Mouse (Mus musculus) C2C12 (cell line): Measurements from ENCODE around the gene Hoxa1.

Experiments used
- CEBPB ChIP-seq: IDR thresholded peaks from one replicate; pipeline ENCODE4 v1.6.1; 2011; ENCODE audit warnings: low read depth, mild to moderate bottlenecking, control low read depth, moderate library complexity
- CTCF ChIP-seq: IDR thresholded peaks from one replicate; pipeline ENCODE4 v1.5.1; 2011; ENCODE audit not compliant: control insufficient read depth, insufficient read depth, insufficient read length
- FOSL1 ChIP-seq: IDR thresholded peaks from one replicate; pipeline ENCODE4 v1.8.0; 2011; ENCODE audit warnings: mild to moderate bottlenecking, low read length; ENCODE audit not compliant: poor library complexity, insufficient read depth, severe bottlenecking
- MAX ChIP-seq: IDR thresholded peaks from one replicate; pipeline ENCODE4 v1.6.1; 2011; ENCODE audit warnings: mild to moderate bottlenecking, control low read depth
- MYOD1 ChIP-seq: IDR thresholded peaks from one replicate; pipeline ENCODE4 v1.6.1; 2011; ENCODE audit warnings: low read depth; ENCODE audit not compliant: control insufficient read depth, insufficient read length
- MYOG ChIP-seq: IDR thresholded peaks from one replicate; pipeline ENCODE4 v1.6.1; 2011; ENCODE audit not compliant: control insufficient read depth, insufficient read length; ENCODE audit errors: extremely low read depth
- USF1 ChIP-seq: IDR thresholded peaks from one replicate; pipeline ENCODE4 v1.6.1; 2011; ENCODE audit warnings: low read depth, mild to moderate bottlenecking, control low read depth, moderate library complexity

DNA sequence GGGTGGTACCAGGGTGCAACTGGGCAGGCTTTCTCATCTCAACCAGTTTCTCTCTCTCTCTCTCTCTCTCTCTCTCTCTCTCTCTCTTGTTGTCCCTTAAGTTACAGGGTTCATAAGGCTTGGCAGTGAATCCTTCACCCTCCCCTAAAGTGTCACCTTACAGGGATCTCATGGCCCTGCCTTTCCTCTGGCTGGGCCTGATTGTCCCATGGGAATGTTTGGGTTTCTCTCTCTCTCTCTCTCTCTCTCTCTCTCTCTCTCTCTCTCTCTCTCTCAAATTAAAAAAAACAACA lies 49.5 kb upstream of the Hoxa1 start:
- TF ChIP-seq CTCF = no peak
- TF ChIP-seq CEBPB = no peak
- TF ChIP-seq FOSL1 = no peak
- TF ChIP-seq USF1 = no peak
- TF ChIP-seq MYOD1 = no peak
- TF ChIP-seq MYOG = no peak
- TF ChIP-seq MAX = no peak
